Mouse (Mus musculus): ENCODE results near the gene Chrna3.

GRCm38 (mm10) chr9:55009692-55010091 lies 16.7 kb downstream of the Chrna3 start:
- no peak for TF ChIP-seq CTCF (IDR thresholded peaks at IDR 0.05; ENCODE audit: control insufficient read depth, insufficient read depth, insufficient replicate concordance, low read depth, low read length)
- TF ChIP-seq POLR2A (IDR thresholded peaks at IDR 0.05; ENCODE audit: control insufficient read depth, low read depth, low read length), result no peak

Data from testis, adult 2 months (tissue).